Mouse (Mus musculus): ENCODE results near the gene Gm12166. TPM values are rescaled to one million over a fixed set of nuclear protein-coding genes. Genes with fewer than 3 reads are reported as not detected.

Gm12166 gene
- polyA plus RNA-seq, 1 experiment: 5.5 TPM

- H3K4me3 ChIP-seq (ENCODE audit: control insufficient read depth, low read depth, low read length): no peak overlapping the region
- H3K27me3 ChIP-seq (ENCODE audit: control insufficient read depth, insufficient read depth, low read length): no peaks in the 10 kb centered on the region; the same call in 1 of the 2 replicates
- no peak overlapping the region for H3K27ac ChIP-seq (ENCODE audit: control insufficient read depth, insufficient read depth, low read depth, low read length)
- TF ChIP-seq POLR2A (IDR thresholded peaks at IDR 0.05; ENCODE audit: control insufficient read depth, low read depth, low read length) (no peak), CTCF (IDR thresholded peaks at IDR 0.05; ENCODE audit: control insufficient read depth, insufficient read depth, insufficient replicate concordance, low read depth, low read length) (no peak)
- peaks cover 14% of the 10 kb centered on the region for H3K4me1 ChIP-seq (ENCODE audit: control insufficient read depth, insufficient read depth, low read length)
- H3K36me3 ChIP-seq (ENCODE audit: control insufficient read depth, insufficient read depth, low read length): no peaks in the 10 kb centered on the region
Measured at GRCm38 (mm10) chr11:46059887-46060650, 7.9 kb upstream of the Gm12166 start.

DNA sequence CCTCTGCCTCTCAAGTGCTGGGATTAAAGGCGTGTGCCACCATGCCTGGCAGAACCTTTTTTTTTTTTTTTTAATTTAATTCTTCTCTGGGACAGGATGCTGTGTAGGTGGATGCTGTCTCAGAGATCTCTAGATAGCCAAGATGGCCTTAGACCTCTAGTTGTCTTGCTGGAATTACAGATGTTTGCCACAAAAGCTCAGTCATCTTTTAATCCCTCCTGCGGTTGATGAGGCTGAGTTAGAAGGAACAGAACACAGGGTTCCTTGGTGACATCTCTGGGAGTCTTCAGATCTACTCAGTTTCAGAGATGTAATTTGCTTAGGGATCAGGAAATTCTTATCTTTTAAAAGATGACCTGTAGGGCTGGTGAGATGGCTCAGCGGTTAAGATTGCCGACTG is 6.8 kb upstream of the Gm12166 start:
- Histone ChIP-seq H3K27me3 (ENCODE audit: control insufficient read depth, insufficient read depth, low read length) (no peaks in the 10 kb centered on the region; the same call in 1 of the 2 replicates), H3K4me3 (ENCODE audit: control insufficient read depth, low read depth, low read length) (no peak overlapping the region), H3K27ac (ENCODE audit: control insufficient read depth, insufficient read depth, low read depth, low read length) (no peak overlapping the region), H3K36me3 (ENCODE audit: control insufficient read depth, insufficient read depth, low read length) (no peaks in the 10 kb centered on the region), H3K4me1 (ENCODE audit: control insufficient read depth, insufficient read depth, low read length) (peaks cover 14% of the 10 kb centered on the region)
- TF ChIP-seq CTCF (IDR thresholded peaks at IDR 0.05; ENCODE audit: control insufficient read depth, insufficient read depth, insufficient replicate concordance, low read depth, low read length): no peak
- TF ChIP-seq POLR2A (IDR thresholded peaks at IDR 0.05; ENCODE audit: control insufficient read depth, low read depth, low read length): no peak

GRCm38 (mm10) chr11:46058011-46058410 is 5.9 kb upstream of the Gm12166 start:
- TF ChIP-seq POLR2A (IDR thresholded peaks at IDR 0.05; ENCODE audit: control insufficient read depth, low read depth, low read length) (no peak), CTCF (IDR thresholded peaks at IDR 0.05; ENCODE audit: control insufficient read depth, insufficient read depth, insufficient replicate concordance, low read depth, low read length) (no peak)
- H3K27ac ChIP-seq (ENCODE audit: control insufficient read depth, insufficient read depth, low read depth, low read length): no peak overlapping the region
- H3K4me3 ChIP-seq (ENCODE audit: control insufficient read depth, low read depth, low read length): no peak overlapping the region

GRCm38 (mm10) chr11:46056770-46057411 is 4.8 kb upstream of the Gm12166 start:
- Histone ChIP-seq H3K4me1 (ENCODE audit: control insufficient read depth, insufficient read depth, low read length) (peaks cover 14% of the 10 kb centered on the region), H3K27me3 (ENCODE audit: control insufficient read depth, insufficient read depth, low read length) (no peaks in the 10 kb centered on the region; the same call in 1 of the 2 replicates), H3K36me3 (ENCODE audit: control insufficient read depth, insufficient read depth, low read length) (no peaks in the 10 kb centered on the region), H3K27ac (ENCODE audit: control insufficient read depth, insufficient read depth, low read depth, low read length) (no peak overlapping the region), H3K4me3 (ENCODE audit: control insufficient read depth, low read depth, low read length) (peak overlapping the region; percentile 74)
- TF ChIP-seq CTCF (IDR thresholded peaks at IDR 0.05; ENCODE audit: control insufficient read depth, insufficient read depth, insufficient replicate concordance, low read depth, low read length) (no peak), POLR2A (IDR thresholded peaks at IDR 0.05; ENCODE audit: control insufficient read depth, low read depth, low read length) (no peak)

More at GRCm38 (mm10) chr11:46058011-46058410, 5.9 kb upstream of the Gm12166 start:
- H3K36me3 ChIP-seq (ENCODE audit: control insufficient read depth, insufficient read depth, low read length): no peaks in the 10 kb centered on the region
- peaks cover 14% of the 10 kb centered on the region for H3K4me1 ChIP-seq (ENCODE audit: control insufficient read depth, insufficient read depth, low read length)
- no peaks in the 10 kb centered on the region; the same call in 1 of the 2 replicates for H3K27me3 ChIP-seq (ENCODE audit: control insufficient read depth, insufficient read depth, low read length)

- TF ChIP-seq POLR2A (IDR thresholded peaks at IDR 0.05; ENCODE audit: control insufficient read depth, low read depth, low read length) (0 out of 2 replicates have a peak, but pooled peaks have one; percentile 26), CTCF (IDR thresholded peaks at IDR 0.05; ENCODE audit: control insufficient read depth, insufficient read depth, insufficient replicate concordance, low read depth, low read length) (no peak)
- Histone ChIP-seq H3K27me3 (ENCODE audit: control insufficient read depth, insufficient read depth, low read length) (no peaks in the 10 kb centered on the region; the same call in 1 of the 2 replicates), H3K36me3 (ENCODE audit: control insufficient read depth, insufficient read depth, low read length) (no peaks in the 10 kb centered on the region), H3K4me1 (ENCODE audit: control insufficient read depth, insufficient read depth, low read length) (peaks cover 14% of the 10 kb centered on the region), H3K4me3 (ENCODE audit: control insufficient read depth, low read depth, low read length) (peak within 1 kb of the TSS; percentile 74), H3K27ac (ENCODE audit: control insufficient read depth, insufficient read depth, low read depth, low read length) (no peak within 1 kb of the TSS; the same call in 1 of the 2 replicates)
Measured at GRCm38 (mm10) chr11:46055896-46056769, 4.0 kb upstream of the Gm12166 start, which contains the start of gene Adam19. Adam19 (plus strand) TSS chr11:46055992.

GRCm38 (mm10) chr11:46054911-46055895 is 3.1 kb upstream of the Gm12166 start:
- Histone ChIP-seq H3K36me3 (ENCODE audit: control insufficient read depth, insufficient read depth, low read length) (no peaks in the 10 kb centered on the region), H3K4me1 (ENCODE audit: control insufficient read depth, insufficient read depth, low read length) (peaks cover 14% of the 10 kb centered on the region), H3K27ac (ENCODE audit: control insufficient read depth, insufficient read depth, low read depth, low read length) (no peak overlapping the region), H3K27me3 (ENCODE audit: control insufficient read depth, insufficient read depth, low read length) (no peaks in the 10 kb centered on the region; the same call in 1 of the 2 replicates), H3K4me3 (ENCODE audit: control insufficient read depth, low read depth, low read length) (peak overlapping the region; percentile 74)
- TF ChIP-seq CTCF (IDR thresholded peaks at IDR 0.05; ENCODE audit: control insufficient read depth, insufficient read depth, insufficient replicate concordance, low read depth, low read length): no peak
- no peak for TF ChIP-seq POLR2A (IDR thresholded peaks at IDR 0.05; ENCODE audit: control insufficient read depth, low read depth, low read length)
